Mouse (Mus musculus): ENCODE results near the gene Taf15. TPM values are rescaled to one million over a fixed set of nuclear protein-coding genes. Genes with fewer than 3 reads are reported as not detected.
"Not testable (repeated sequence)": the region's sequence is repeated elsewhere in the genome, so short reads cannot be mapped to it uniquely, and the experiment has no call there.

The Taf15 gene
- polyA plus RNA-seq, 1 experiment from 2014 or later, result 6.1 TPM

- ATAC-seq, result no peak
- no peaks in the 10 kb centered on the region for H3K9me3 ChIP-seq (replicated peaks)
- no peak overlapping the region for H3K27ac ChIP-seq
- no peak overlapping the region for H3K4me2 ChIP-seq
- H3K36me3 ChIP-seq, result no peaks in the 10 kb centered on the region
- H3K9ac ChIP-seq, result no peak overlapping the region
- H3K27me3 ChIP-seq (replicated peaks), result no peaks in the 10 kb centered on the region
- no peaks in the 10 kb centered on the region for H3K4me1 ChIP-seq
- 22% methylated on average over 5 of the region's 5 CpGs for WGBS (ENCODE audit: insufficient replicate concordance)
- H3K4me3 ChIP-seq, result no peak overlapping the region
Measured at GRCm38 (mm10) chr11:83550186-83550632, 77.3 kb downstream of the Taf15 start.

- not testable (repeated sequence) for H3K36me3 ChIP-seq; H3K4me1 ChIP-seq; H3K9ac ChIP-seq; H3K9me3 ChIP-seq (replicated peaks); H3K27ac ChIP-seq; H3K27me3 ChIP-seq (replicated peaks); ATAC-seq; H3K4me2 ChIP-seq; H3K4me3 ChIP-seq
- 64% methylated on average over 7 of the region's 7 CpGs for WGBS (ENCODE audit: insufficient replicate concordance)
Measured at GRCm38 (mm10) chr11:83551037-83551436, 78.2 kb downstream of the Taf15 start.

GRCm38 (mm10) chr11:83551668-83552067, 78.8 kb downstream of the Taf15 start:
- no peaks in the 10 kb centered on the region for H3K27me3 ChIP-seq (replicated peaks)
- no peaks in the 10 kb centered on the region for H3K4me1 ChIP-seq
- no peaks in the 10 kb centered on the region for H3K9me3 ChIP-seq (replicated peaks)
- H3K4me2 ChIP-seq, result no peak overlapping the region
- H3K27ac ChIP-seq, result no peak overlapping the region
- H3K36me3 ChIP-seq, result no peaks in the 10 kb centered on the region
- no peak overlapping the region for H3K4me3 ChIP-seq
- no peak for ATAC-seq
- 88% methylated on average over 5 of the region's 5 CpGs for WGBS (ENCODE audit: insufficient replicate concordance)
- H3K9ac ChIP-seq, result no peak overlapping the region

Other genes starting within 250 kb of the Taf15 start
- gene Slfn14, start 186.4 kb upstream of the Taf15 start, polyA plus RNA-seq (2016; fragmentation: Nextera tagmentation; extraction: Ambion mirVana), result 14.5 and 15.6 TPM in 2 replicates
- gene Ap2b1, start 174.1 kb upstream of the Taf15 start, polyA plus RNA-seq (2016; fragmentation: Nextera tagmentation; extraction: Ambion mirVana), result 32.8 and 33.4 TPM in 2 replicates
- gene Pex12, start 170.5 kb upstream of the Taf15 start, polyA plus RNA-seq (2016; fragmentation: Nextera tagmentation; extraction: Ambion mirVana), result 8.2 and 8.3 TPM in 2 replicates
- gene Rasl10b, start 63.9 kb upstream of the Taf15 start, polyA plus RNA-seq (2016; fragmentation: Nextera tagmentation; extraction: Ambion mirVana), result 0.57 and 0.99 TPM in 2 replicates
- gene Gas2l2, start 43.6 kb upstream of the Taf15 start, polyA plus RNA-seq (2016; fragmentation: Nextera tagmentation; extraction: Ambion mirVana), result not detected in 2 replicates
- 0.22 and 0.70 TPM in 2 replicates for gene 1700020L24Rik, start 35.4 kb upstream of the Taf15 start, polyA plus RNA-seq (2016; fragmentation: Nextera tagmentation; extraction: Ambion mirVana)
- gene Mmp28, start 10.0 kb upstream of the Taf15 start, polyA plus RNA-seq (2016; fragmentation: Nextera tagmentation; extraction: Ambion mirVana), result 0.24 and 0.31 TPM in 2 replicates
- not detected in 2 replicates for gene Heatr9, start 49.1 kb downstream of the Taf15 start, polyA plus RNA-seq (2016; fragmentation: Nextera tagmentation; extraction: Ambion mirVana)
- gene Ccl5, start 57.4 kb downstream of the Taf15 start, polyA plus RNA-seq (2016; fragmentation: Nextera tagmentation; extraction: Ambion mirVana), result 0.33 TPM in 1 of 2 replicates, not detected in the other
- 9.7 and 11.9 TPM in 2 replicates for gene Ccl9, start 105.5 kb downstream of the Taf15 start, polyA plus RNA-seq (2016; fragmentation: Nextera tagmentation; extraction: Ambion mirVana)
- 8.0 and 8.8 TPM in 2 replicates for gene Ccl6, start 120.0 kb downstream of the Taf15 start, polyA plus RNA-seq (2016; fragmentation: Nextera tagmentation; extraction: Ambion mirVana)
- not detected in 2 replicates for gene Rpl9-ps1, start 172.5 kb downstream of the Taf15 start, polyA plus RNA-seq (2016; fragmentation: Nextera tagmentation; extraction: Ambion mirVana)
- 1.6 and 2.0 TPM in 2 replicates for gene Ccl3, start 176.3 kb downstream of the Taf15 start, polyA plus RNA-seq (2016; fragmentation: Nextera tagmentation; extraction: Ambion mirVana)
- gene Ccl4, start 189.5 kb downstream of the Taf15 start, polyA plus RNA-seq (2016; fragmentation: Nextera tagmentation; extraction: Ambion mirVana), result 0.85 and 0.99 TPM in 2 replicates
- 4.5 and 6.1 TPM in 2 replicates for gene Wfdc17, start 230.9 kb downstream of the Taf15 start, polyA plus RNA-seq (2016; fragmentation: Nextera tagmentation; extraction: Ambion mirVana)
- not detected in 2 replicates for gene Wfdc18, start 235.9 kb downstream of the Taf15 start, polyA plus RNA-seq (2016; fragmentation: Nextera tagmentation; extraction: Ambion mirVana)